Mouse (Mus musculus): Measurements from ENCODE around the gene Ltbp2. TPM values are rescaled to one million over a fixed set of nuclear protein-coding genes. Genes with fewer than 3 reads are reported as not detected.

Gene Ltbp2
- polyA plus RNA-seq, 1 experiment = 3.7 TPM

GRCm38 (mm10) chr12:84827384-84827933, 48.9 kb downstream of the Ltbp2 start:
- Histone ChIP-seq H3K4me1 (ENCODE audit: control insufficient read depth, insufficient read depth, low read length) (no peaks in the 10 kb centered on the region), H3K36me3 (ENCODE audit: control insufficient read depth, insufficient read depth, low read length) (no peaks in the 10 kb centered on the region), H3K27me3 (ENCODE audit: control insufficient read depth, insufficient read depth, low read length) (no peaks in the 10 kb centered on the region), H3K4me3 (ENCODE audit: control insufficient read depth, low read depth, low read length) (no peak overlapping the region), H3K27ac (ENCODE audit: control insufficient read depth, insufficient read depth, low read depth, low read length) (no peak overlapping the region)
- TF ChIP-seq POLR2A (IDR thresholded peaks at IDR 0.05; ENCODE audit: control insufficient read depth, low read depth, low read length) (no peak), CTCF (IDR thresholded peaks at IDR 0.05; ENCODE audit: control insufficient read depth, insufficient read depth, insufficient replicate concordance, low read depth, low read length) (no peak)

GRCm38 (mm10) chr12:84824203-84824602, 52.1 kb downstream of the Ltbp2 start:
- H3K4me1 ChIP-seq (ENCODE audit: control insufficient read depth, insufficient read depth, low read length) = no peaks in the 10 kb centered on the region; the same call in 1 of the 2 replicates
- TF ChIP-seq CTCF (IDR thresholded peaks at IDR 0.05; ENCODE audit: control insufficient read depth, insufficient read depth, insufficient replicate concordance, low read depth, low read length) (no peak), POLR2A (IDR thresholded peaks at IDR 0.05; ENCODE audit: control insufficient read depth, low read depth, low read length) (no peak)
- no peak overlapping the region for H3K27ac ChIP-seq (ENCODE audit: control insufficient read depth, insufficient read depth, low read depth, low read length)
- H3K27me3 ChIP-seq (ENCODE audit: control insufficient read depth, insufficient read depth, low read length) = no peaks in the 10 kb centered on the region
- H3K36me3 ChIP-seq (ENCODE audit: control insufficient read depth, insufficient read depth, low read length) = no peaks in the 10 kb centered on the region
- H3K4me3 ChIP-seq (ENCODE audit: control insufficient read depth, low read depth, low read length) = no peak overlapping the region

- no peak overlapping the region for H3K4me3 ChIP-seq (ENCODE audit: control insufficient read depth, low read depth, low read length)
- H3K27ac ChIP-seq (ENCODE audit: control insufficient read depth, insufficient read depth, low read depth, low read length) = no peak overlapping the region
- TF ChIP-seq POLR2A (IDR thresholded peaks at IDR 0.05; ENCODE audit: control insufficient read depth, low read depth, low read length) (no peak), CTCF (IDR thresholded peaks at IDR 0.05; ENCODE audit: control insufficient read depth, insufficient read depth, insufficient replicate concordance, low read depth, low read length) (no peak)
- no peaks in the 10 kb centered on the region for H3K36me3 ChIP-seq (ENCODE audit: control insufficient read depth, insufficient read depth, low read length)
- no peaks in the 10 kb centered on the region; the same call in 1 of the 2 replicates for H3K4me1 ChIP-seq (ENCODE audit: control insufficient read depth, insufficient read depth, low read length)
- H3K27me3 ChIP-seq (ENCODE audit: control insufficient read depth, insufficient read depth, low read length) = no peaks in the 10 kb centered on the region
Observed at GRCm38 (mm10) chr12:84823601-84824000, 52.7 kb downstream of the Ltbp2 start.

GRCm38 (mm10) chr12:84819236-84820168, 56.8 kb downstream of the Ltbp2 start:
- Histone ChIP-seq H3K4me3 (ENCODE audit: control insufficient read depth, low read depth, low read length) (no peak overlapping the region), H3K36me3 (ENCODE audit: control insufficient read depth, insufficient read depth, low read length) (no peaks in the 10 kb centered on the region), H3K27ac (ENCODE audit: control insufficient read depth, insufficient read depth, low read depth, low read length) (no peak overlapping the region), H3K27me3 (ENCODE audit: control insufficient read depth, insufficient read depth, low read length) (no peaks in the 10 kb centered on the region), H3K4me1 (ENCODE audit: control insufficient read depth, insufficient read depth, low read length) (no peaks in the 10 kb centered on the region; the same call in 1 of the 2 replicates)
- TF ChIP-seq CTCF (IDR thresholded peaks at IDR 0.05; ENCODE audit: control insufficient read depth, insufficient read depth, insufficient replicate concordance, low read depth, low read length) = no peak
- TF ChIP-seq POLR2A (IDR thresholded peaks at IDR 0.05; ENCODE audit: control insufficient read depth, low read depth, low read length) = no peak

- Histone ChIP-seq H3K4me3 (ENCODE audit: control insufficient read depth, low read depth, low read length) (no peak overlapping the region), H3K4me1 (ENCODE audit: control insufficient read depth, insufficient read depth, low read length) (no peaks in the 10 kb centered on the region; the same call in 1 of the 2 replicates), H3K36me3 (ENCODE audit: control insufficient read depth, insufficient read depth, low read length) (no peaks in the 10 kb centered on the region), H3K27me3 (ENCODE audit: control insufficient read depth, insufficient read depth, low read length) (no peaks in the 10 kb centered on the region), H3K27ac (ENCODE audit: control insufficient read depth, insufficient read depth, low read depth, low read length) (no peak overlapping the region)
- TF ChIP-seq POLR2A (IDR thresholded peaks at IDR 0.05; ENCODE audit: control insufficient read depth, low read depth, low read length) = no peak
- TF ChIP-seq CTCF (IDR thresholded peaks at IDR 0.05; ENCODE audit: control insufficient read depth, insufficient read depth, insufficient replicate concordance, low read depth, low read length) = peak; percentile 45; the same call in 1 of the 2 replicates
Observed at GRCm38 (mm10) chr12:84818496-84818895, 57.8 kb downstream of the Ltbp2 start.

GRCm38 (mm10) chr12:84814663-84815325, 61.5 kb downstream of the Ltbp2 start:
- no peak overlapping the region for H3K27ac ChIP-seq (ENCODE audit: control insufficient read depth, insufficient read depth, low read depth, low read length)
- TF ChIP-seq CTCF (IDR thresholded peaks at IDR 0.05; ENCODE audit: control insufficient read depth, insufficient read depth, insufficient replicate concordance, low read depth, low read length) = no peak
- no peak for TF ChIP-seq POLR2A (IDR thresholded peaks at IDR 0.05; ENCODE audit: control insufficient read depth, low read depth, low read length)
- no peak overlapping the region for H3K4me3 ChIP-seq (ENCODE audit: control insufficient read depth, low read depth, low read length)
- no peaks in the 10 kb centered on the region; the same call in 1 of the 2 replicates for H3K4me1 ChIP-seq (ENCODE audit: control insufficient read depth, insufficient read depth, low read length)
- no peaks in the 10 kb centered on the region for H3K36me3 ChIP-seq (ENCODE audit: control insufficient read depth, insufficient read depth, low read length)
- no peaks in the 10 kb centered on the region for H3K27me3 ChIP-seq (ENCODE audit: control insufficient read depth, insufficient read depth, low read length)

GRCm38 (mm10) chr12:84813773-84814172, 62.6 kb downstream of the Ltbp2 start:
- no peaks in the 10 kb centered on the region for H3K27me3 ChIP-seq (ENCODE audit: control insufficient read depth, insufficient read depth, low read length)
- H3K4me3 ChIP-seq (ENCODE audit: control insufficient read depth, low read depth, low read length) = no peak overlapping the region
- no peaks in the 10 kb centered on the region for H3K36me3 ChIP-seq (ENCODE audit: control insufficient read depth, insufficient read depth, low read length)
- no peak; the same call in 1 of the 2 replicates for TF ChIP-seq CTCF (IDR thresholded peaks at IDR 0.05; ENCODE audit: control insufficient read depth, insufficient read depth, insufficient replicate concordance, low read depth, low read length)
- TF ChIP-seq POLR2A (IDR thresholded peaks at IDR 0.05; ENCODE audit: control insufficient read depth, low read depth, low read length) = no peak
- H3K4me1 ChIP-seq (ENCODE audit: control insufficient read depth, insufficient read depth, low read length) = no peaks in the 10 kb centered on the region
- H3K27ac ChIP-seq (ENCODE audit: control insufficient read depth, insufficient read depth, low read depth, low read length) = no peak overlapping the region
